Mouse (Mus musculus): ENCODE measurements around the gene Tmem126b. TPM values are rescaled to one million over a fixed set of nuclear protein-coding genes. Genes with fewer than 3 reads are reported as not detected.

Tmem126b gene
- polyA plus RNA-seq, 1 experiment from 2014 or later, result 29.2 TPM

Other genes with a start within 250 kb of the Tmem126b start
- not detected in 2 replicates for gene Ccdc83, start 210.2 kb downstream of the Tmem126b start, polyA plus RNA-seq (2015; fragmentation: Nextera tagmentation; extraction: Ambion mirVana)
- 7.8 and 7.9 TPM in 2 replicates for gene Sytl2, start 173.7 kb downstream of the Tmem126b start, polyA plus RNA-seq (2015; fragmentation: Nextera tagmentation; extraction: Ambion mirVana)
- gene Ccdc89, start 49.4 kb downstream of the Tmem126b start, polyA plus RNA-seq (2015; fragmentation: Nextera tagmentation; extraction: Ambion mirVana), result 0.72 and 1.0 TPM in 2 replicates
- gene Crebzf, start 33.3 kb downstream of the Tmem126b start, polyA plus RNA-seq (2015; fragmentation: Nextera tagmentation; extraction: Ambion mirVana), result 18.9 and 19.0 TPM in 2 replicates
- gene Tmem126a, start 18.8 kb downstream of the Tmem126b start, polyA plus RNA-seq (2015; fragmentation: Nextera tagmentation; extraction: Ambion mirVana), result 105 and 119 TPM in 2 replicates
- gene Dlg2, start 671 bp upstream of the Tmem126b start, polyA plus RNA-seq (2015; fragmentation: Nextera tagmentation; extraction: Ambion mirVana), result 7.2 and 10.8 TPM in 2 replicates

Measured in heart, embryonic 13.5 days (tissue).